Mouse (Mus musculus) adrenal gland, postnatal 14 days (tissue): Measurements from ENCODE around the gene Rnf6. TPM values are rescaled to one million over a fixed set of nuclear protein-coding genes. Genes with fewer than 3 reads are reported as not detected.
"Not testable (repeated sequence)": the region's sequence is repeated elsewhere in the genome, so short reads cannot be mapped to it uniquely, and the experiment has no call there.

Experiments used
- DNase-seq: peaks from one replicate; pipeline ENCODE4 v3.0.0; 2021; ENCODE audit warnings: mixed read lengths
- total RNA-seq: library from RNA; stranded (reverse); gene quantifications from 2 replicates; pipeline ENCODE4 v1.2.3, GENCODE M21; 2021

Gene Rnf6
- total RNA-seq, 1 experiment from 2014 or later: 54.8 TPM

DNA sequence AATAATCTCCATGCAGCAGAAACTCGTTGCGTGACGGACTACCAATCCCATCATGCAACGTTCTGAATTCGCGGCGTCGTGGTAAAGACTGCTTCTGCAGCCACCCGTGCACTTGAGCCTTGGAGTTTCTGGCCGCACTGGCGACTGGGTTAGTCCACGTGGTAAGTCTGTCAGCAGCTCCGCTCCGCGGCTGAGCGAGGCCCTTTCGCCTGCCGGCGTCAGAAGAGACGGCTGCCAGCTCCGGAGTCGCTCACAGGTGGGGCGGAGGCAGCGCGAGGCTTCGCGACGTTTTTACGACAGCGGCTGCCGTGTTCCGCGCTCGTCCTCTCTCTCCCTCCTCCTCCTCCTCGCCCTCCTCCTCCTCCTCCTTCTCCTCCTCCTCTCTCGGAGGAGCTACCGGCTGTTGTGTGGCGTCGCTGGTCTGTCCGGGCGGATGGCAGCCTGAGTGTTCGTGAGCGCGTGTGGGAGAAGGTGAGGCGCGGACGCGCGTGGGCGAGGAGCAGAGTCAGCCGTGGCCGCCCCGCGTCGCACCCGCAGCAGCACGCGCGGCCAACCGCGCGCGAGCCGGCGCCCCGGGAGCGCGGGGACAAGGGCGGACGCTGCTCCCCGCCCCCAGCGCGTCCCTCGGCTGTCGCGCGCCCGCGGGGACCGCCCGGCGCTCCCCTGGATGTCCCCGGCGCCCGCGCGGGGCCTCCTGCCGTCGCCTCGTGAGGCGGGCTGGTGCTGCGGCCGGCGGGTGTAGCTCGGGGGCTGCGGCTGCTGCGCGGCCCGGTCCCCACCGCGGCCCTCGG lies 9.7 kb upstream of the Rnf6 start, which contains the start of gene Cdk8:
Gene Cdk8, plus strand, starts transcription at position 367 of the 791 bp plus-strand sequence.
- peak; percentile 95 for DNase-seq

GRCm38 (mm10) chr5:146229869-146230650 lies 8.7 kb upstream of the Rnf6 start:
- no peak for DNase-seq

- DNase-seq: no peak
Measured at GRCm38 (mm10) chr5:146227496-146227895, 6.1 kb upstream of the Rnf6 start.

DNA sequence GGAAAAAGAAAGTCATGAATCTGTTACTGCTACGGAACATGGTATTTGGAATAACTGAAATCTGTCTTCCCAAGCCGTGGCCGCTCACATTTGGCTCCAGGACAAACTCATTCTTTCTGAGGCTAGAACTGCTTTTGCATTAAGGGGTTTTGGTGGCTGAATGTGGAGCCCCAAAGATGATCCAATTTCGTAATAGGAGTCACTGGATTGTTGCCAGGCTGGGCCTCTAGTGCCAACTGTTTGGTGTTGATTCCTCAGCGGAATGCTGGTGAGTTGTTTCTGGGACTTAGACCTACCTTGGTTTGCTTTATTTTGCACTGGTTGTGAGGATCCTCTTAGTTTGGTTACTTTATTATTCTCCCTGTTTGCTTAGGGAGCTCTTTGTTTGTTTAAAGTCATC lies 2.4 kb upstream of the Rnf6 start:
- DNase-seq: peak; percentile 60

DNA sequence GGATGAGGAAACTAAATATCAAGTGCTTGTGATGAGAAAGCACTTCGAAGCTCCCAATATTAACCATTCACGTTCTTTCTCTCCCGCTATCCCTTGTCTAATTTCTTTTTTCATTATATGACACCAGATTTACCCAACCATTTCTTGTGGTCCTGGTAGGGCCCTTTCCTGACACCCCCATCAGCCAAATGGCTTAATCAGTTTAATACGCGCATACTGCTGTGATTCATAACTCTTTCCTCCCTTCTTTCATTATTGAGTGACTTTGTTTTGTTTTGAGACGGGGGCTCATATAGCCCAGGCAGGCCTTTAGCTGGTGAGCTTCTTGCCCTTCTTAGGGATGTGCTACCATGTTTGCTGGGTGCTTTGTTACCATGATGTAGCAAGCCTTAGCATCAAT lies 367 bp upstream of the Rnf6 start:
- DNase-seq: no peak

- no peak for DNase-seq
Measured at GRCm38 (mm10) chr5:146220501-146220878, 865 bp downstream of the Rnf6 start.

DNA sequence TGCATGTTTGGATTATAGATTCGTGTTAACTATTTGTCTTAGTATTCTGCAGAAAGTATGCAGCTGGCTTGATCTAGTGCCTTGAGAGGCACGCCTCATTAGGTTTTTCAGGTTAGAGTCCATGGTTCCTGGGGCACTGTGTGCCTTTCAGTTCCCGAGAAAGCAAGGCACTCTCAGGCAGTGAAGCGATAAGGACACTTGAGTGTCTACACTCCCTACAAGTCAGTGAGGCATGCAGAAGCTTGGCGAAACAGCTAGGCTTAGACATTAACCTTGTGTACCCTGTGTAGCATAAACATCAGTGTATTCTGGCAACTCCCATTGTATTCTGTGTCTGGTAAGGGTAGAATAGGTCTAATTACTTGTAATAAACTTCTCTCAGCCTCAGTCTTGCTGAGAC lies 15.8 kb downstream of the Rnf6 start:
- DNase-seq: no peak

DNA sequence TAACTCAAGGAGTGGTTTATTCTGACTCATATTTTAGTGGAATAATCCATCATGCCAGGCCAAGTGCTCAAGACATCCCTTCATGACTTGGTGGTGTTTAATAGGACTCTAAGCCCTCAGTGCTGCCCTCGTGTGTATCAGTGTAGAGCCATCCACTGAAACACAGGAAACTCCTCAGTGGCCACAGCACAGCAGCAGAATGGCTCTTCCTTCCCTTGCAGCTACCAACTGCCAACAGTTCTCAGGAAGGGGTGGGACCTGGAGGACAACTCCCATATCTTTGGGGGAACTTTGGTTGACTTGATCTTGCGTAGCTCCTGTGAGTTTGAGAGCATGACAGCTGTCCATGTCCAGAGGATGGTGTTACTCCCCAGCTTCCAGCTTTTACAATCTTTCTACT lies 17.4 kb downstream of the Rnf6 start:
- no peak for DNase-seq

- no peak for DNase-seq
Measured at GRCm38 (mm10) chr5:146200580-146200979, 20.8 kb downstream of the Rnf6 start.

GRCm38 (mm10) chr5:146199540-146199939 lies 21.8 kb downstream of the Rnf6 start:
- no peak for DNase-seq

DNA sequence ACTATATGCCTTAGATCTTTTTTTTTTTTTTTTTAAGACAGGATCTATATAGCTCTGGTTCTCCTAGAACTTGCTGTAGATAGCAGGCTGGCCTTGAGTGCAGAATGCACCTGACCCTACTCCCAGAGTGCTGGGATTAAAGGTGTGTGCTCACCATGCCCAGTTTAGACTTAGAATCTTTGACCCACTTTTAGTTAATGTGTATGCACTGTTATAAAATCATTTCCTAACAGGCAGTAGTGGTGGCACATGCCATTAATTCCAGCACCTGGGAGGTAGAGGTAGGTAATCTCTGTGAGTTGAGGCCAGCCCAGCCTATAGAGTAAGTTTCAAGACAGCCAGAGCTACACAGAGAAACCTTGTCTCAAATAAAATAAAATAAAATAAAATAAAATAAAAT lies 22.3 kb downstream of the Rnf6 start:
- no peak for DNase-seq

- DNase-seq: no peak
Measured at GRCm38 (mm10) chr5:146193360-146193759, 28.0 kb downstream of the Rnf6 start.

GRCm38 (mm10) chr5:146190501-146191269 lies 30.7 kb downstream of the Rnf6 start:
- no peak for DNase-seq

GRCm38 (mm10) chr5:146190093-146190492 lies 31.3 kb downstream of the Rnf6 start:
- no peak for DNase-seq

- DNase-seq: no peak
Measured at GRCm38 (mm10) chr5:146188712-146189111, 32.6 kb downstream of the Rnf6 start.

- DNase-seq: no peak
Measured at GRCm38 (mm10) chr5:146188144-146188543, 33.2 kb downstream of the Rnf6 start.

DNA sequence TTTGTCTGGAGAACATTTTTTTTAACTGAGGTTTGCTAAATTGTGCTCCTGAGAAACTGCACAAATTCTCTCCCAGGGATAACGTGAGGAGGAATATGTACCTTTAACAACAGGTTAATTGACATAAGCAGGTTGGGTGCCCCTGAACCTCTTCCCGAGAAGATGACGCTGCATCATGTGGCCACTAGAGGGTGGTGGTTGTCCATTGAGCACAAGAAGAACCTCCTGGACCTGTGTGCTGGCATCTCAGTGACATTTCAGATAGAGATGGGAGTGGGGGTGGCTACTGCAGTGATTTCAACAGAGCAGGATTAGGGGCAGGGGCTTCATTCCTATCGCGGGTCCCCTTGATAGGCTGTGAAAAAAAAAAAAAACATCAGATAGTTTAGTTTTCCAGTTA lies 33.9 kb downstream of the Rnf6 start:
- DNase-seq: peak; percentile 78

DNA sequence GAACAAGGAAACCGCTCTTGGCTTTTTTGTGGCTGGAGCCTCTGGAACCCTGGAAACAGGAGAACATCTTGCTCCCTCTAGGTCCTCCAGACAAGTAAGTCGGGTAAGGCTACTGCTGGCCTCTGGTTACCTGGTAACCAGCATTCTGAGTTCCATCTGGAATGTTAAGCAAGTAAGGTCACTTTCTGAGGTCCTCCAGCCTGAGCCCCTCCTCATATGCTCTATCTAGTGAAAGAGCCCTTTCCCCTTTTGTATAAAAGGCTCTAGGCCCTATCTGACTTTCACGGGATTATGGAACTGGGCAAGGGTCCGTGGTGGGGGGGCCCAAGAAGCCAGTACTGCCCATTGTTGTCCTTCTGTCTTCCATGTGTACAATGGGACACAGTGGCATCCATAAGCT lies 36.2 kb downstream of the Rnf6 start, which contains the start of gene 1700001J03Rik:
Gene 1700001J03Rik, minus strand, starts transcription at position 101 of the 400 bp plus-strand sequence.
- DNase-seq: not testable (repeated sequence)

DNA sequence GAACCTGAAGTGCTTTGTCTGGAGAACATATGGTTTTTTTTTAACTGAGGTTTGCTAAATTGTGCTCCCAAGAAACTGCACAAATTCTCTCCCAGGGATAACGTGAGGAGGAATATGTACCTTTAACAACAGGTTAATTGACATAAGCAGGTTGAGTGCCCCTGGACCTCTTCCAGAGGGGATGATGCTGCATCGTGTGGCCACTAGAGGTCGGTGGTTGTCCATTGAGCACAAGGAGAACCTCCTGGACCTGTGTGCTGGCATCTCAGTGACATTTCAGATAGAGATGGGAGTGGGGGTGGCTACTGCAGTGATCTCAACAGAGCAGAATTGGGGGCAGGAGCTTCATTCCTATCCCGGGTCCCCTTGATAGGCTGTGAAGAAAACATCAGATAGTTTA lies 48.6 kb downstream of the Rnf6 start:
- peak; percentile 51 for DNase-seq

GRCm38 (mm10) chr5:146170621-146171020 lies 50.7 kb downstream of the Rnf6 start, which contains the start of gene Gm6309:
Gene Gm6309, minus strand, starts transcription at chr5:146170721.
- not testable (repeated sequence) for DNase-seq

- not testable (repeated sequence) for DNase-seq
Measured at GRCm38 (mm10) chr5:146160439-146160838, 60.9 kb downstream of the Rnf6 start, which contains the start of gene Gm5565. Gene Gm5565, minus strand, starts transcription at chr5:146160539.
